Mouse (Mus musculus) MEL (cell line): ENCODE data around the gene Cdk15. TPM values are rescaled to one million over a fixed set of nuclear protein-coding genes. Genes with fewer than 3 reads are reported as not detected.

Experiments
- DNase-seq: peaks from one replicate; pipeline ENCODE4 v3.0.0; 2011; ENCODE audit warnings: low read depth, low spot score
- H3K27ac ChIP-seq: 2 replicates; pipeline ENCODE4 v1.5.1; 2012; ENCODE audit warnings: low read depth, mild to moderate bottlenecking, control low read depth, low read length, moderate library complexity; ENCODE audit not compliant: control insufficient read depth
- H3K27me3 ChIP-seq, 2 experiments: fragments of 150-350 bp in 1 of 2; sonication (generic) in 1 of 2; 2 replicates each; pipeline ENCODE4 v1.6.1; 2012; ENCODE audit warnings: low read length in 2 of 2, mild to moderate bottlenecking in 2 of 2, improper control_type of control experiment in 1 of 2, moderate library complexity in 1 of 2; ENCODE audit not compliant: insufficient read depth in 2 of 2, control insufficient read depth in 1 of 2
- H3K36me3 ChIP-seq, 2 experiments: 2 replicates each; pipeline ENCODE4 v1.6.1; 2012 to 2014; ENCODE audit warnings: low read length in 2 of 2, improper control_type of control experiment in 1 of 2, inconsistent platforms in 1 of 2, mild to moderate bottlenecking in 1 of 2; ENCODE audit not compliant: insufficient read depth in 2 of 2, control insufficient read depth in 1 of 2
- H3K4me1 ChIP-seq, 2 experiments: fragments of 150-350 bp in 1 of 2; sonication (generic) in 1 of 2; 2 replicates each; pipeline ENCODE4 v1.6.1; 2012; ENCODE audit warnings: low read length in 2 of 2, improper control_type of control experiment in 1 of 2, mild to moderate bottlenecking in 1 of 2; ENCODE audit not compliant: insufficient read depth in 2 of 2, control insufficient read depth in 1 of 2
- H3K4me3 ChIP-seq, 2 experiments: fragments of 150-350 bp in 1 of 2; sonication (generic) in 1 of 2; 2 replicates each; pipeline ENCODE4 v1.5.1; 2012; ENCODE audit warnings: low read depth in 2 of 2, low read length in 2 of 2, mild to moderate bottlenecking in 2 of 2, moderate library complexity in 2 of 2, control low read depth in 1 of 2, improper control_type of control experiment in 1 of 2; ENCODE audit not compliant: control insufficient read depth in 1 of 2, insufficient read depth in 1 of 2
- H3K79me2 ChIP-seq: 2 replicates; pipeline ENCODE4 v1.6.1; 2012; ENCODE audit warnings: mild to moderate bottlenecking, low read length, moderate library complexity; ENCODE audit not compliant: control insufficient read depth, poor library complexity, insufficient read depth
- H3K9ac ChIP-seq: 2 replicates; pipeline ENCODE4 v1.6.1; 2012; ENCODE audit warnings: low read depth, mild to moderate bottlenecking, control low read depth, low read length, moderate library complexity; ENCODE audit not compliant: control insufficient read depth, poor library complexity, severe bottlenecking
- H3K9me3 ChIP-seq: fragments of 150-350 bp; sonication (generic); replicated peaks from 2 replicates; pipeline ENCODE4 v1.6.1; 2012; ENCODE audit warnings: mild to moderate bottlenecking, low read length, improper control_type of control experiment, moderate library complexity; ENCODE audit not compliant: insufficient read depth
- BHLHE40 ChIP-seq: IDR thresholded peaks from 2 replicates; pipeline ENCODE4 v1.6.1; 2012; ENCODE audit warnings: low read depth, mild to moderate bottlenecking, inconsistent platforms, low read length, improper control_type of control experiment, borderline replicate concordance
- CHD1 ChIP-seq: IDR thresholded peaks from 2 replicates; pipeline ENCODE4 v1.6.1; 2012; ENCODE audit warnings: low read depth, mild to moderate bottlenecking, inconsistent platforms, low read length, improper control_type of control experiment
- E2F4 ChIP-seq: IDR thresholded peaks from 2 replicates; pipeline ENCODE4 v1.6.1; 2011; ENCODE audit warnings: low read depth, low read length, improper control_type of control experiment, borderline replicate concordance
- ELF1 ChIP-seq: IDR thresholded peaks from 2 replicates; pipeline ENCODE4 v1.6.1; 2014; ENCODE audit warnings: low read depth, mild to moderate bottlenecking, inconsistent platforms, low read length, improper control_type of control experiment, moderate library complexity
- EP300 ChIP-seq, 2 experiments: IDR thresholded peaks; 2 replicates each; pipeline ENCODE4 v1.6.1; 2011; ENCODE audit warnings: improper control_type of control experiment in 2 of 2, low read length in 2 of 2, low read depth in 1 of 2, mild to moderate bottlenecking in 1 of 2
- GATA1 ChIP-seq: IDR thresholded peaks from 2 replicates; pipeline ENCODE4 v1.6.1; 2011; ENCODE audit warnings: low read depth, low read length, improper control_type of control experiment
- HCFC1 ChIP-seq: IDR thresholded peaks from 2 replicates; pipeline ENCODE4 v1.6.1; 2012; ENCODE audit warnings: low read depth, mild to moderate bottlenecking, inconsistent platforms, low read length, improper control_type of control experiment, moderate library complexity
- MAFK ChIP-seq: IDR thresholded peaks from 2 replicates; pipeline ENCODE4 v1.6.1; 2011; ENCODE audit warnings: low read depth, mild to moderate bottlenecking, low read length, improper control_type of control experiment, borderline replicate concordance
- MEF2A ChIP-seq: IDR thresholded peaks from 2 replicates; pipeline ENCODE4 v1.6.1; 2014; ENCODE audit warnings: low read depth, mild to moderate bottlenecking, inconsistent platforms, low read length, improper control_type of control experiment; ENCODE audit not compliant: poor library complexity, insufficient replicate concordance, severe bottlenecking; ENCODE audit errors: extremely low read depth
- MYC ChIP-seq: IDR thresholded peaks from 2 replicates; pipeline ENCODE4 v1.6.1; 2011; ENCODE audit warnings: low read depth, mild to moderate bottlenecking, low read length, improper control_type of control experiment, moderate library complexity
- RAD21 ChIP-seq: IDR thresholded peaks from 2 replicates; pipeline ENCODE4 v1.6.1; 2011; ENCODE audit warnings: mild to moderate bottlenecking, low read depth, low read length, improper control_type of control experiment
- SIN3A ChIP-seq: IDR thresholded peaks from 2 replicates; pipeline ENCODE4 v1.6.1; 2012; ENCODE audit warnings: low read length, improper control_type of control experiment, inconsistent platforms
- SMC3 ChIP-seq: IDR thresholded peaks from 2 replicates; pipeline ENCODE4 v1.6.1; 2011; ENCODE audit warnings: low read depth, low read length, improper control_type of control experiment
- TBP ChIP-seq: IDR thresholded peaks from 2 replicates; pipeline ENCODE4 v1.8.0; 2011; ENCODE audit warnings: low read depth, low read length, improper control_type of control experiment
- USF2 ChIP-seq, 2 experiments: IDR thresholded peaks; 2 replicates each; pipeline ENCODE4 v1.6.1; 2011 to 2012; ENCODE audit warnings: improper control_type of control experiment in 2 of 2, low read length in 2 of 2, borderline replicate concordance in 1 of 2, inconsistent platforms in 1 of 2, low read depth in 1 of 2, mild to moderate bottlenecking in 1 of 2; ENCODE audit not compliant: insufficient read depth in 1 of 2
- ZKSCAN1 ChIP-seq: IDR thresholded peaks from 2 replicates; pipeline ENCODE4 v1.6.1; 2012; ENCODE audit warnings: low read depth, mild to moderate bottlenecking, inconsistent platforms, low read length, improper control_type of control experiment, moderate library complexity
- polyA plus RNA-seq, 2 experiments: library from polyadenylated mRNA; stranded (reverse) in 1 of 2; unstranded in 1 of 2; fragments of >175 nt in 1 of 2; fragments of >200 nt in 1 of 2; gene quantifications; 2 replicates each; pipeline versions ENCODE4 v1.2.1 to v1.2.4; 2012; ENCODE audit warnings: low replicate concordance in 2 of 2, low read depth in 1 of 2; ENCODE audit not compliant: insufficient read length in 2 of 2, insufficient read depth in 1 of 2, missing spikeins in 1 of 2
- total RNA-seq: library from RNA; depleted of rRNA; stranded (reverse); fragments of 300-350 nt; gene quantifications from 2 replicates; pipeline ENCODE4 v1.2.3, GENCODE M21; 2012

Cdk15 gene
- total and polyA plus RNA-seq, 3 experiments, result not detected

DNA sequence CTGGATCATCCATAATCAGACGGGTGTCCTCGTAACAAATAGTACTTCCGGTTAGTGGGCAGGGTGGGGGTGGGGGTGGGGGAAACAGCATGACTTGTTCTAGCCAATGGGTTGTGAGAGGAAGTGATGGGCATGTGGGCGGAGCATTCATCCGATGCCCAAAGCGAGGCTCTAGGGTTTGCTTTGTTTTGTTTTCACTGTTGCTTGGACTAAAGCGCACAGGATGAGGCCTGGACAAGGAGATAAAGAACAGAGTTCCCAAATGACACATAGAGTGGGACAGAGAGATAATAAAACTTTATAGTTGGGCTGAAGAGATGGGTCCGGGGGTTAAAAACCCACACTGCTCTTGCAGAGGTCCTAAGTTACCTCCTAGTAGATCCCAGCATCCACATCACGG, 98.7 kb downstream of the Cdk15 start (continued):
- TF ChIP-seq MAFK, result no peak
- peak; percentile 66 for TF ChIP-seq SIN3A

DNA sequence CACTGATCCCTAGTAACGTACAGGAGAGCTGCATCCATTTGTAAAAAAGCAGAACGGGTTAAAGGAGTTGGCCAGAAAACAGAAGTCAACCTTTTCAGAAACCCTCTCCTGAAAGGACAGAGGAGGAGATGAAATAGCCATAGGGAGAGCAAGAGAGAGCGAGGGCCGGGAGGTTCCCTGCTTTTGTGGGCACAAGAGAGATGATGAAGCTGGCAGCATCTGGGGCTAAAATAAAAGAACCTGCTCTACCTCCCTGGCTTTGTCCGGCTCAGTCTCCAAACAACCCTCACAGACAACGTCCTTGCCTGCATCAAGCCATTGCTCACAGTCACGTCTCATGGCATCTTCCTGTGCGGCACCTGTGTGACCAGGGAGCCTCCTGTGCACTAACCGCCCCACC, 102.4 kb downstream of the Cdk15 start:
- Histone ChIP-seq H3K9me3 (no peaks in the 10 kb centered on the region), H3K36me3 (peaks cover 0 to 36% of the 10 kb centered on the region in 2 experiments; a peak in 2 of 4 replicates), H3K9ac (no peak overlapping the region), H3K27ac (no peak overlapping the region), H3K27me3 (no peaks in the 10 kb centered on the region), H3K4me3 (no peak overlapping the region), H3K4me1 (peaks cover 19 to 35% of the 10 kb centered on the region in 2 experiments), H3K79me2 (no peaks in the 10 kb centered on the region)
- DNase-seq, result no peak
- no peak for TF ChIP-seq GATA1
- no peak for TF ChIP-seq BHLHE40
- TF ChIP-seq E2F4, result no peak
- TF ChIP-seq MEF2A, result no peak

DNA sequence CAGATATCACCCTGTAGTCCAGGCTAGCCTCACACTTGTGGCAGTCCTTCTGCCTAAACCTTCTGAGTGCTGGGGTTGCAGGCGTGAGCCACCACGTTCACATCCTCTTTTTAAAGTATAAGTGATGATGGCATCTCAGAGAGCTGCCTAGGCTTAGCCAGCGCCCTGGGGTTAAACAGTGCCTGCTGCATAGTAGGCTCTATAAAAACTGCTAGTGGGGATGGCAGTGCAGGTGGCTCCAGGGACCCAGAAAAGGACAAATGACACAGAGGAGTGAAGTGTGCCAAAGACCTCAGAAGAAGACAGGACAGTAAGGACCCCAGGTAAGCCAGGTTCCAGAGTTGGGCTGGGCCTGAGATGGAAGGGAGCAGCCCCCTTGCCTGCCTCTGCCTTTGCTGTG, 104.1 kb downstream of the Cdk15 start:
- no peaks in the 10 kb centered on the region for H3K79me2 ChIP-seq
- H3K36me3 ChIP-seq, result peaks cover 0 to 40% of the 10 kb centered on the region in 2 experiments; a peak in 2 of 4 replicates
- no peak overlapping the region for H3K9ac ChIP-seq
- TF ChIP-seq ZKSCAN1 (peak; percentile 52; the same call in 1 of the 2 replicates), EP300 (IDR thresholded peaks at IDR 0.05; ENCODE audit: low read depth in 1 of 2, low read length in 2 of 2) (peak in 1 of 2 experiments; percentile 7; a peak in 1 of 4 replicates), CHD1 (no peak), TBP (no peak), SMC3 (no peak), USF2 (IDR thresholded peaks at IDR 0.05; ENCODE audit: borderline replicate concordance in 1 of 2, insufficient read depth in 1 of 2, low read depth in 1 of 2, low read length in 2 of 2) (no peak), HCFC1 (no peak), ELF1 (no peak), MYC (no peak), RAD21 (no peak)
- H3K27me3 ChIP-seq, result no peaks in the 10 kb centered on the region
- peaks cover 22 to 40% of the 10 kb centered on the region in 2 experiments for H3K4me1 ChIP-seq
- H3K27ac ChIP-seq, result peak overlapping the region; percentile 36
- no peaks in the 10 kb centered on the region for H3K9me3 ChIP-seq
- no peak overlapping the region for H3K4me3 ChIP-seq
- peak; percentile 64 for DNase-seq
